Mouse (Mus musculus) forebrain, embryonic 10.5 days (tissue): ENCODE data around the gene Cd79b. TPM values are rescaled to one million over a fixed set of nuclear protein-coding genes. Genes with fewer than 3 reads are reported as not detected.
A peak's percentile ranks its signal among the peaks of the same experiment; 100 is the strongest.

Experiments
- DNase-seq: peaks from one replicate; pipeline ENCODE4 v3.0.0-alpha.2; 2017; ENCODE audit warnings: low spot score; ENCODE audit errors: extremely low spot score
- H3K27ac ChIP-seq: fragments of 300-500 bp; sonication (generic); 2 replicates; pipeline ENCODE4 v1.5.1; 2016; ENCODE audit warnings: mild to moderate bottlenecking
- H3K27me3 ChIP-seq: fragments of 300-500 bp; sonication (generic); 2 replicates; pipeline ENCODE4 v1.6.1; 2016; ENCODE audit warnings: mild to moderate bottlenecking; ENCODE audit not compliant: poor library complexity, severe bottlenecking
- H3K36me3 ChIP-seq: fragments of 300-500 bp; sonication (generic); replicated peaks from 2 replicates; pipeline ENCODE4 v1.6.1; 2016; ENCODE audit warnings: mild to moderate bottlenecking, moderate library complexity
- H3K4me1 ChIP-seq: fragments of 300-500 bp; sonication (generic); 2 replicates; pipeline ENCODE4 v1.6.1; 2016
- H3K4me3 ChIP-seq: fragments of 300-500 bp; sonication (generic); 2 replicates; pipeline ENCODE4 v1.5.1; 2016; ENCODE audit warnings: mild to moderate bottlenecking, moderate library complexity
- H3K9me3 ChIP-seq: fragments of 300-500 bp; sonication (generic); 2 replicates; pipeline ENCODE4 v1.6.1; 2016; ENCODE audit warnings: mild to moderate bottlenecking, moderate library complexity
- WGBS: fragments of 180-500 bp; shearing (Covaris S2); methylation state at CpG from one replicate; pipeline ENCODE4 v1.1.7; 2016; 5-methylcytosine and 5-hydroxymethylcytosine counted together
- polyA plus RNA-seq: library from polyadenylated mRNA; unstranded; fragments of >200 nt; fragmentation: Nextera tagmentation; extraction: Ambion mirVana; gene quantifications from 2 replicates; pipeline ENCODE4 v1.2.1, GENCODE M21; 2016

Cd79b gene
- polyA plus RNA-seq, 1 experiment from 2014 or later, result 0.82 TPM

GRCm38 (mm10) chr11:106268326-106269059 lies 46.1 kb downstream of the Cd79b start:
- Histone ChIP-seq H3K9me3 (no peaks in the 10 kb centered on the region), H3K4me3 (no peak overlapping the region; the same call in 1 of the 2 replicates), H3K27ac (peak overlapping the region; percentile 68), H3K36me3 (peaks cover 61% of the 10 kb centered on the region), H3K27me3 (no peaks in the 10 kb centered on the region), H3K4me1 (peaks cover 52% of the 10 kb centered on the region)
- WGBS, result 71% methylated on average over 8 of the region's 8 CpGs
- DNase-seq, result no peak

DNA sequence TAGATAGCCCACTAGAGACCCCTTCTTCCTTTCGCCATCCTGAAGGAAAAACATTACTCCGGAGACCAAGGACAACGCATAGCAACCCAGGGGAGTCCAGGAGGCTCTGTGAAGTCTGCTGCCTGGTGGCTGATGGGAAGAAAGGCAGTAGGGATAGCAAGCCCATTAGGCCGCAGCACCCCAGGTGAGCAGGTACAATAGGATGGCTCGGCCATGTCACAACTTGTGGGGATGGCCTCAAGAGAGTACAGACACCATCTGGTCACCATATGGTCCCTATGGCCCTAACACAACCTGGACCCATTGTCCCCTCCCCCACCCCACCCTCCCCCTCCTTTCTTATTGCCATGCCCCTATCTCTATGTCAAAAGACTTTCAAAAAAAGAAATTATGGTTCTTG lies 46.7 kb downstream of the Cd79b start:
- Histone ChIP-seq H3K9me3 (no peaks in the 10 kb centered on the region), H3K27ac (peak overlapping the region; percentile 68), H3K36me3 (peaks cover 68% of the 10 kb centered on the region), H3K4me3 (no peak overlapping the region; the same call in 1 of the 2 replicates), H3K27me3 (no peaks in the 10 kb centered on the region), H3K4me1 (peaks cover 46% of the 10 kb centered on the region)
- WGBS, result 91% methylated on average over 5 of the region's 5 CpGs
- DNase-seq, result no peak

GRCm38 (mm10) chr11:106267311-106267852 lies 47.2 kb downstream of the Cd79b start:
- Histone ChIP-seq H3K9me3 (no peaks in the 10 kb centered on the region), H3K4me1 (peaks cover 46% of the 10 kb centered on the region), H3K27me3 (no peaks in the 10 kb centered on the region), H3K4me3 (no peak overlapping the region), H3K36me3 (peaks cover 73% of the 10 kb centered on the region), H3K27ac (peak overlapping the region; percentile 68)
- DNase-seq, result no peak
- 85% methylated on average over 15 of the region's 15 CpGs for WGBS

DNA sequence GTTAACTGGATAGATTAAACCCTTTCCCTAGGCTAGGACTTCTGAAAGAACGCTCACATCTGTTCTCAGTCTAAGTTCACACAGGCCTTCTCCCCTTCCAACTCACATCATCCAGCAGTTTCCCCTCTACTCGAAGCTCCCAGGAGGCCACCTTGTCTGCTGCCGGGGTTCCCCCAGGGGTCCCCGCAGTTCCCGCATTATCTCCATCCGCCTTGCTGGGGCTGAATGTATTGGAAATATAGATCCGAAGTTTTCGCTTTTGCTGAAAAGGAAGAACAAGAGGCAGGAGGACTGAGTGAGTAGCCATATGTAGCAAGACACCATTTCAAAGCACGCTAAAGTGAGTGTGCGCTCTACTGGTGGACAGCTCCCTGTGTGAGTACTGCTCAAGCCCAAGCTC lies 48.1 kb downstream of the Cd79b start:
- H3K4me1 ChIP-seq, result peaks cover 37% of the 10 kb centered on the region
- no peak overlapping the region for H3K4me3 ChIP-seq
- WGBS, result 94% methylated on average over 10 of the region's 10 CpGs
- no peaks in the 10 kb centered on the region for H3K27me3 ChIP-seq
- no peaks in the 10 kb centered on the region for H3K9me3 ChIP-seq
- no peak overlapping the region; the same call in 1 of the 2 replicates for H3K27ac ChIP-seq
- peaks cover 82% of the 10 kb centered on the region for H3K36me3 ChIP-seq
- DNase-seq, result no peak

DNA sequence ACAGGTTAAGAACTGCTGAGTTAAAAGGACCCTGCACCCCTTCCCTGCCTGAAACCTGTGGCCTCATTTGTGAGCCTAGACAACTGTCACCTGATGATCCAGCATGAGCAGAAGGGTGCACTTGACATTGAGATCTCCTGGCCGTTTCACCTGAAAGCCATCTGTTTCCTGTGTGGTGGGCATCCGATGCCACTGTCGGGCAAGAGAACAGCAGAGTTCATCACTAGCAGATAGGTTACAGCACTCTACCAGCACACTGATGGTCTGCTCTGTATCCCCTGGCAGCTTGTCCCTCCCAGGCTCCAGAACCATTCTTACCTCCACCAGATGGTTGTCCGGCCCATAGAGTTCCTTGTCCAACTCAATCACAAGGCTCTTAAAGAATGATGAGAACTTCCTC lies 49.0 kb downstream of the Cd79b start:
- DNase-seq, result no peak
- Histone ChIP-seq H3K36me3 (peaks cover 91% of the 10 kb centered on the region), H3K27ac (no peak overlapping the region), H3K4me1 (peaks cover 28% of the 10 kb centered on the region), H3K27me3 (no peaks in the 10 kb centered on the region), H3K9me3 (no peaks in the 10 kb centered on the region), H3K4me3 (no peak overlapping the region)
- WGBS, result 96% methylated on average over 4 of the region's 4 CpGs

DNA sequence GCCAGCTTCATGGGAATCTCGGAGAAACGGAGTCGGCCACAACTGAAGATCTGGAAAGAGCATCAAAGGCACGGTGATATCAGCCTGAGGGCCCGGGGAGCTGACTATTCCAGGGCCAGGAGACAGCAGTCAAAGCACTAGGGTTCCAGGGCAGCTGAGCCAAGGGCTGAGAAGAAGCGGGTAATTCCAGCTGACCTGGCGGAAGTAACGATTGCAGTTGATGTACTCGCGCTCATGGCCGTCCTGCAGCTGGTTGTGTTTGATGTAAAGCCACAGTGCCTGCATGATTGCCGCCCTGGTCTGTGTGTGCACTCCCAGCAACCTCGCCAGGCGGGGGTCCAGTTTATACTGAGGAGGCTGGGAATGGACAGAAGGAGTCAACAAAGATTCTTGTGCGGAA lies 49.6 kb downstream of the Cd79b start:
- H3K36me3 ChIP-seq, result peaks cover 93% of the 10 kb centered on the region
- H3K4me3 ChIP-seq, result no peak overlapping the region
- H3K4me1 ChIP-seq, result peaks cover 22% of the 10 kb centered on the region
- WGBS, result 97% methylated on average over 15 of the region's 15 CpGs
- DNase-seq, result no peak
- H3K9me3 ChIP-seq, result no peaks in the 10 kb centered on the region
- H3K27me3 ChIP-seq, result no peaks in the 10 kb centered on the region
- H3K27ac ChIP-seq, result no peak overlapping the region

DNA sequence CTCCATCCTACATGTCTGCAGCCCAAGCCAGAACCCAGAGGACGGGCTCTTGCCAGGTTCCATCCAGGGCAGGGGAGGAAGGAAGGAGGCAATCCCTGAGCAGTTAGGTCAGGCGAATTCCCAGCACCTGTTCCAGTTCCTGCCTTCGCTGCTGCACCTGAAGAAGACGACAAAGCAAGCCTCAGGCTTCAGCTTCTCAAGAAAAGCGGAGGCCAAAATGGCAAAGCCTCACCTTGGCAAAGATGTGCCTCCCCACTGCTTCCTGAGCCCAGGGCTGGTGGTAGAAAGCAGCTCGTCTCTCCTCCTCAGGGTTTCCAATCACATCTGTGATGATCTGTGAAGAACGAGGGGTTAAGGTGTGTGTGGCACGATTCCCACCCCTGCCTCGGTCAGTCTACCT lies 50.6 kb downstream of the Cd79b start:
- H3K27me3 ChIP-seq, result no peaks in the 10 kb centered on the region
- no peaks in the 10 kb centered on the region for H3K9me3 ChIP-seq
- no peak overlapping the region for H3K4me3 ChIP-seq
- H3K36me3 ChIP-seq, result peaks cover 100% of the 10 kb centered on the region
- no peak overlapping the region for H3K27ac ChIP-seq
- H3K4me1 ChIP-seq, result peaks cover 18% of the 10 kb centered on the region
- WGBS, result 92% methylated on average over 9 of the region's 9 CpGs
- no peak for DNase-seq

Other genes with a start within 250 kb of the Cd79b start
- gene Taco1, start 248.7 kb downstream of the Cd79b start, polyA plus RNA-seq, result 15.1 and 15.4 TPM in 2 replicates
- 16.1 and 18.2 TPM in 2 replicates for gene Map3k3, start 230.1 kb downstream of the Cd79b start, polyA plus RNA-seq
- 0.82 TPM in 1 of 2 replicates, not detected in the other for gene Gm10840, start 153.9 kb downstream of the Cd79b start, polyA plus RNA-seq
- gene Limd2, start 153.9 kb downstream of the Cd79b start, polyA plus RNA-seq, result 364 and 375 TPM in 2 replicates
- gene Strada, start 112.6 kb downstream of the Cd79b start, polyA plus RNA-seq, result 41.4 and 41.9 TPM in 2 replicates
- gene Ccdc47, start 98.4 kb downstream of the Cd79b start, polyA plus RNA-seq, result 77.3 and 77.4 TPM in 2 replicates
- 105 and 109 TPM in 2 replicates for gene Ddx42, start 97.8 kb downstream of the Cd79b start, polyA plus RNA-seq
- gene Ftsj3, start 58.7 kb downstream of the Cd79b start, polyA plus RNA-seq, result 101 and 102 TPM in 2 replicates
- 431 and 435 TPM in 2 replicates for gene Psmc5, start 58.6 kb downstream of the Cd79b start, polyA plus RNA-seq
- 20.5 and 20.7 TPM in 2 replicates for gene Smarcd2, start 41.8 kb downstream of the Cd79b start, polyA plus RNA-seq
- gene Tcam1, start 38.1 kb downstream of the Cd79b start, polyA plus RNA-seq, result 0.15 TPM in 2 replicates
- not detected in 2 replicates for gene Gh, start 12.9 kb downstream of the Cd79b start, polyA plus RNA-seq
- gene Scn4a, start 38.5 kb upstream of the Cd79b start, polyA plus RNA-seq, result 0.07 TPM in 1 of 2 replicates, not detected in the other
- not detected in 2 replicates for gene Prr29, start 50.7 kb upstream of the Cd79b start, polyA plus RNA-seq
- gene Icam2, start 73.3 kb upstream of the Cd79b start, polyA plus RNA-seq, result 14.8 and 17.5 TPM in 2 replicates
- 4.6 and 5.3 TPM in 2 replicates for gene Ern1, start 173.1 kb upstream of the Cd79b start, polyA plus RNA-seq